Mouse (Mus musculus) ovary, postnatal 36 days (tissue): ENCODE data around the gene Snx8.

ENCODE experiments used
- DNase-seq: peaks from one replicate; pipeline ENCODE4 v3.0.0; 2022; ENCODE audit warnings: low spot score, mixed read lengths

Gene Snx8

GRCm38 (mm10) chr5:140388588-140389576, at the start of gene Snx8:
Snx8 (minus strand) TSS chr5:140389262.
- peak; percentile 98 for DNase-seq

GRCm38 (mm10) chr5:140425016-140425783, 36.1 kb upstream of the Snx8 start:
- DNase-seq: no peak

GRCm38 (mm10) chr5:140420616-140421015, 31.6 kb upstream of the Snx8 start:
- no peak for DNase-seq

- DNase-seq: no peak
Observed at GRCm38 (mm10) chr5:140419442-140420080, 30.5 kb upstream of the Snx8 start.

DNA sequence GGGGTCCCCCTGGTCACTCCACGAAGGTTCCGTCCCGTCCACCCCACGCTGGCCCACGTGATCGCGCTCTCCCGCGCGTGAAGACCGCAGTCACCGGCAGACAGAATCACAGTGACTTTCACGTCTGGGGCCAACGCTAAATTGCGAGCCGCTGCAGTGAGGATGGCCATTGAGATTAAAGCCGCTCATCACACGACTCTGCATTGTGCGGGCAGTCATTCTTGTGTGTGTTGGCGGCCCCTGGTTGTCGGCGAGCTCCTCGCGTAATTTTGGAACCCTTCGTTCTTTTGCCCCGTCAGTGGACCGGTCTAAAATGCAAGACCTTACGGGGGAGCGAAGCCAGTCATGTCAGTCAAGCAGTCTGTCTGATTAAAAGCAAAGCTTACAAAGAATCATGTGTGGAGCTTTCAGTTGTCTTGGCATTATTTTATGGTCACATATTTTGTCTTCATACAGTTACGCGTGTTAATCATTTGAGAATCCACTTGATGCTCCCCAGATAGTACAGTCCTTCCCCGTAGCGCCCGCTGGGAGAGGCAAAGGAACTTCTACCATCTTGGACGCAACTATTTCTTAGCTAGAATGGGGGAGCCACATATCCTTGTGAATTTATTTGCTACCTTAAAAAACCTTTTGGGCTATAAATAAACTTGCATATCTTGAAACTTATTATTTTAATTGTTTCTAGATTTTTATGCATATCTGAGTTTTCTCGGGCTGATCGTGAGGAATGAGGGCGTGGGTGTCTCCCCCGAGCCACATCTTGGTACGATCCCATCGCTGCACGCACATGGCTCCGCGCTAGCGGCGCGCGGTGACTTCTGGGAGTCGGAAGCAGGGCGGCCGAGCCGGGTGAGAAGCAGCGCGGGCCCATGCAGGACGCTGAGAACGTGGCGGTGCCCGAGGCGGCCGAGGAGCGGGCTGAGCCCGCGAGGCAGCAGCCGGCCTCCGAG, 29.7 kb upstream of the Snx8 start, which contains the start of gene Eif3b:
Gene Eif3b (plus strand): TSS at position 840 of the 953 bp plus-strand sequence.
- peak; percentile 85 for DNase-seq

DNA sequence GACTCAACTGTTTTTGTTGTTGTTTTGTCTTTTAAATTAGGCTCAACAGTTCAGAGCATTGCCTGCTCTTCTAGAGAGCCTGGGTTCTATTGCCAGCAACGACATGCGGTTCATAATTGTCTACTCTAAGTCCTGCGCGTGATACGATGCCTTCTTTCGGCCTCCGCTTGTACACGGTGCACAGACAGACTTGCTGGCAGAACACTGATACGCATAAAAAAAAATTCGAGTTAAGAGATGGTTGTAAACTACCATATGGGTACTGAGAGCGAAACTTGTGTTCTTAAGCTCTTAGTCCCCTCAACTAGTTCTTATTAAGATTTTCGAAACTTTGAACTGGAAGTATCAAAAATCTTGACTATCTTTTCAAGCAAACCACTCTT, 29.0 kb upstream of the Snx8 start:
- DNase-seq: no peak

GRCm38 (mm10) chr5:140414647-140415046, 25.6 kb upstream of the Snx8 start:
- no peak for DNase-seq

DNA sequence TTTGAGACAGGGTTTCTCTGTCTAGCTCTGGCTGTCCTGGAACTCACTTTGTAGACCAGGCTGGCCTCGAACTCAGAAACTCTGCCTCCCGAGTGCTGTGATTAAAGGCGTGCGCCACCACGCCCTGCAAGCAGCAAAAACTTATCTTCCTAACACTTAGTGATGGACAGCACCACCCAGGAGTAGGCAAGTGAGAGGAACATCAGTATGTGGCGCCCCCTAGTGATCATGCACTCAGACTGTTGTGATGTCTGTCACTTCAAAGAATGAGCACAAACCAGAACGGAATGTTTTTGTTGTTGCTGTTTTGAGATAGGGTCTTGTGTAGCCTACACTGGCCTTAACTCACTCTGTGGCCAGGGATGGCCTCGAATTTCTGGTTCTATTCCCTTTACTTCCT, 22.3 kb upstream of the Snx8 start:
- DNase-seq: peak; percentile 38

DNA sequence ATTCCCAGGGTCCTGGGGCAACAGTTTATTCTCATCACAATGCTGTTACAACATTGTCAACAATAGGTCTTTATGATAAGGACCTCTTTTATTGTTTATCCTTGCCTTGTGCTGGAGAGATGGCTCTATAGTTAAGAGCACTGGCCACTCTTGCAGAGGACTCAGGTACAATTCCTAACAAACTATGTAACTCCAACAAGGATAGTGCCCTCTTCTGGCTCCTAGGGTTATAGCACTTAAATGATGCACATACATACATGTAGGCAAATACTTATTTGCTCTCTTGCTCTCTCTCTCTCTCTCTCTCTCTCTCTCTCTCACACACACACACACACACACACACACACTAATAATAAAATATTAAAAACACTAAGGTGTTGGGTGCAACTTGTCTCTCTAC, 19.7 kb upstream of the Snx8 start:
- DNase-seq: no peak

- DNase-seq: no peak
Observed at GRCm38 (mm10) chr5:140406666-140407065, 17.6 kb upstream of the Snx8 start.

DNA sequence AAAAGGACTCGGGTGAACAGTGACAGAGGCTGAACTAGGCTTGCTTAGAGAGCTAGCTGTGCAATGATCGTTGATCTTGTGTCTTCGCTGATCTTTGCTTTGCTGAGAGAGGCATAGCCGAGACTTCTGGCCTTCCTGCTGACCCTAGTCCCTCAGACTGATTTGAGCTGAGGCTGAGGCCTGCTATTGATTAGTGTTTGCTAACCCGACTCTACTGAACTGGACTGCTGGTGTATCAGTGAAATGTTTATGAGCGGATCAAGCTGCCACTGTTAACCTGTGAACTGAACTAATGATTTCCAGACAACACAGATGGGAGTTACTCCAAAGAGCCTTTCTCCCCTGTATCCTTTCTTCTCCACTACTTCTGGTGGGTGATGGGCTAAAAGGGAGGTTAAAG, 16.1 kb upstream of the Snx8 start:
- DNase-seq: no peak

- no peak for DNase-seq
Observed at GRCm38 (mm10) chr5:140402640-140403270, 13.7 kb upstream of the Snx8 start.

GRCm38 (mm10) chr5:140396166-140396940, 7.3 kb upstream of the Snx8 start:
- peak; percentile 25 for DNase-seq

DNA sequence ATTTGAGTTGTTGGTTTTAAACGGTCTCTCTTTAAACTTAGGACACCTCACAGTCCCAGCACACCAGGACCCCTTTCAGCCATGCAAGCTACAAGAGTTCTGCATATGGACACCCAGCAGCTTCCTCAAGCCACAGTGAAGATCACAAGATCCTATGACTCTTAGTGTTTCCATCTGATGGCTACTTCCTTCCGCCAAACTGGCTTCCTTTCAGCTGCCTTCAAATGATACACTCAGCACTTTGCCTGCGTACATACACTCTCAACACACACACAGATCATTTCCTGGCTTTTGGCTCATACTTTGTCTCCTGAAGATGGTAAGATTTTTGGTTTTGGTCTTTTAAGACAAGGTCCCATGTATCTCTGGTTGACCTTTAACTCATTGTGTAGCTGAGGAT, 3.6 kb upstream of the Snx8 start:
- DNase-seq: no peak

GRCm38 (mm10) chr5:140391981-140392380, 2.9 kb upstream of the Snx8 start:
- no peak for DNase-seq

DNA sequence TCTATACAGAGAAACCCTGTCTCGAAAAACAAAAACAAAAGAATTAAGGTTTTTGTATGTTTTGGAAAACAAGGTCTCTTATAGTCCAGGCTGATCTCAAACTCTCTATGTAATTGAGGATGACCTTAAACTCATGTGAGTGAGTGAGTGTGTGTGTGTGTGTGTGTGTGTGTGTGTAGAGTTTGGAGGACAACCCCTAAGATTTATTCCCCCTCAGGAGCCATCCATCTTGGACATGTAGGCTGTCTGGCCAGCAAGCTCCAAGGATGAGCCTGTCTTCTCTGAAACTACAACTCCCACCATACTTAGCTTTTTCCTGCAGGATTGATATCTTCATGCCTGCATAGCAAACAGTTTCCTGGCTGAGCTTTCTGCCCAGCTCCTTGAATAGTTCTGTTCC, 2.4 kb upstream of the Snx8 start:
- DNase-seq: no peak

DNA sequence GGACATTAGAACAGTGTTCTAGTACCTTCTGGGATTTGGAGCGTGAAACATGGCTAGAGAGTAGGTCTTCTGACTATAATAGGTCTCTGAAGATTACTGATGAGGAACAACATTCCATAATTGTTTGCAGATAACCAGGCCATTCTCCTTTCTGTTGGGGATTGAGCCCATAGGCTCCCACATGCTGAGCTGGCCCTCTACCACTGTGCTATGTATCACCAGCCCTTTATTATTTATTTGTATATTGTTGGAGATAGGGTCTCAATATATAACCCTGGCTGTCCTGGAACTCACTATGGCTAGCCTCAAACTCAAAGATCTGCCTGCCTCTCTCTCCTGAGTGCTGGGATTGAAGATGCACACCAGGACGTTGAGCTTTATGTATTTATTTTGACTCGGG, 585 bp upstream of the Snx8 start:
- DNase-seq: no peak

- no peak for DNase-seq
Observed at GRCm38 (mm10) chr5:140387816-140388510, 1.1 kb downstream of the Snx8 start.

DNA sequence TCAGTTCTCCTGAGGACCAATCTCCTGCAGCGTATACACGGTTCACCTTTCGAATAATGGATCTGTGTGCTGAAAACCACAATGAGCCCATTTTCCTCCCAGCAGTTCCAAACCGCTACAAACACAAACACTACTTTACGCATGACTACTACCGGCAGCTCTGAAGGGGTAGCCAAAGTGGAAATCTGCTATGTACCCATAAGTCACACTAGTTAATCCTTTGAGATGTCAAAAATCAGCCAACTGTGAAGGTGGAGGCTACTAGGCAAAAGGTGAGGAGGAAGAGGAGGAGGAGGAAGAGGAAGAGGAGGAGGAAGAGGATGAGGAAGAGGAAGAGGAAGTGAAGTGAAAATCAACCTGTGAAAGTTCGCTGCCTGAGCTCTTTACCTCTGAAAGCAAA, 1.8 kb downstream of the Snx8 start:
- DNase-seq: no peak
